Mouse (Mus musculus) layer of hippocampus, postnatal 36 days (tissue): Measurements from ENCODE around the gene Abhd18. TPM values are rescaled to one million over a fixed set of nuclear protein-coding genes. Genes with fewer than 3 reads are reported as not detected.
A peak's percentile ranks its signal among the peaks of the same experiment; 100 is the strongest.
"Not testable (repeated sequence)": the region's sequence is repeated elsewhere in the genome, so short reads cannot be mapped to it uniquely, and the experiment has no call there.

Experiments used
- DNase-seq, 2 experiments: peaks; one replicate each; pipeline ENCODE4 v3.0.0; 2022
- total RNA-seq, 2 experiments: library from RNA; stranded (reverse); gene quantifications; 2 replicates each; pipeline ENCODE4 v1.2.3; 2021

The Abhd18 gene
- total RNA-seq = 10 to 100 TPM; 12.0 to 12.4 TPM

GRCm38 (mm10) chr3:40846957-40847017 is at the start of gene Abhd18:
Gene Abhd18, plus strand, starts transcription at chr3:40846970.
- not testable (repeated sequence) for DNase-seq

GRCm38 (mm10) chr3:40798054-40798453 is 48.7 kb upstream of the Abhd18 start:
- no peak for DNase-seq

GRCm38 (mm10) chr3:40798500-40798899 is 48.3 kb upstream of the Abhd18 start:
- DNase-seq = peak in 1 of 2 experiments; percentile 15

- DNase-seq = peak; percentile 93 to 94
These were observed 47.0 kb upstream of the Abhd18 start, which contains the start of gene Plk4 for GRCm38 (mm10) chr3:40799530-40800372. Gene Plk4, plus strand, starts transcription at chr3:40800019.

GRCm38 (mm10) chr3:40800373-40800823 is 46.4 kb upstream of the Abhd18 start:
- DNase-seq = no peak

- no peak for DNase-seq
These were observed 39.9 kb upstream of the Abhd18 start for GRCm38 (mm10) chr3:40806871-40807270.

- no peak for DNase-seq
These were observed 38.1 kb upstream of the Abhd18 start for GRCm38 (mm10) chr3:40808686-40809085.

- DNase-seq = no peak
These were observed 36.9 kb upstream of the Abhd18 start for GRCm38 (mm10) chr3:40809894-40810293.

GRCm38 (mm10) chr3:40813275-40813674 is 33.5 kb upstream of the Abhd18 start:
- no peak for DNase-seq

- not testable (repeated sequence) for DNase-seq
These were observed 1.2 kb upstream of the Abhd18 start for GRCm38 (mm10) chr3:40845521-40845920.

GRCm38 (mm10) chr3:40846473-40846956 is 255 bp upstream of the Abhd18 start, which contains the start of gene Mfsd8:
Gene Mfsd8, minus strand, starts transcription at chr3:40846886.
- DNase-seq = peak; percentile 94

- peak; percentile 50 to 56 for DNase-seq
These were observed 248 bp downstream of the Abhd18 start for GRCm38 (mm10) chr3:40847018-40847417.

GRCm38 (mm10) chr3:40847936-40848335 is 1.2 kb downstream of the Abhd18 start:
- not testable (repeated sequence) for DNase-seq

- not testable (repeated sequence) for DNase-seq
These were observed 6.5 kb downstream of the Abhd18 start for GRCm38 (mm10) chr3:40853123-40853738.

- peak; percentile 98 for DNase-seq
These were observed 47.1 kb downstream of the Abhd18 start for GRCm38 (mm10) chr3:40893816-40894258.

- DNase-seq = peak in 1 of 2 experiments; percentile 12
These were observed 47.6 kb downstream of the Abhd18 start for GRCm38 (mm10) chr3:40894336-40894735.

GRCm38 (mm10) chr3:40902443-40902842 is 55.7 kb downstream of the Abhd18 start, which contains the start of gene 1700034I23Rik:
Gene 1700034I23Rik, minus strand, starts transcription at chr3:40902543.
- DNase-seq = not testable (repeated sequence)

GRCm38 (mm10) chr3:40938189-40938588 is 91.4 kb downstream of the Abhd18 start:
- no peak for DNase-seq

- DNase-seq = no peak
These were observed 91.8 kb downstream of the Abhd18 start for GRCm38 (mm10) chr3:40938592-40938991.

GRCm38 (mm10) chr3:40939019-40939418 is 92.2 kb downstream of the Abhd18 start:
- DNase-seq = no peak

GRCm38 (mm10) chr3:40949170-40949902 is 102.6 kb downstream of the Abhd18 start, which contains the start of gene Larp1b:
Gene Larp1b, plus strand, starts transcription at chr3:40949828.
- peak; percentile 99 for DNase-seq

GRCm38 (mm10) chr3:40949903-40950600 is 103.3 kb downstream of the Abhd18 start:
- no peak for DNase-seq
